Mouse (Mus musculus) CH12.LX (cell line): ENCODE results near the gene Zfp870. TPM values are rescaled to one million over a fixed set of nuclear protein-coding genes. Genes with fewer than 3 reads are reported as not detected.

ENCODE experiments used
- DNase-seq: peaks from one replicate; pipeline ENCODE4 v3.0.0-alpha.2; 2013; ENCODE audit errors: extremely low read depth
- H3K27ac ChIP-seq: 2 replicates; pipeline ENCODE4 v1.5.1; 2012; ENCODE audit warnings: low read depth, mild to moderate bottlenecking, control low read depth, moderate library complexity; ENCODE audit not compliant: insufficient read depth
- H3K27me3 ChIP-seq: replicated peaks from 2 replicates; pipeline ENCODE3; 2012; ENCODE audit warnings: inconsistent platforms
- H3K36me3 ChIP-seq, 2 experiments: replicated peaks in 1 of 2; 2 replicates each; pipeline versions ENCODE3 to v1.6.1; 2012; ENCODE audit warnings: inconsistent platforms in 1 of 2, low read length in 1 of 2, mild to moderate bottlenecking in 1 of 2, mixed read lengths in 1 of 2, moderate library complexity in 1 of 2; ENCODE audit not compliant: control insufficient read depth in 1 of 2, insufficient read depth in 1 of 2
- H3K4me1 ChIP-seq, 2 experiments: 2 replicates each; pipeline ENCODE4 v1.6.1; 2012; ENCODE audit warnings: inconsistent platforms in 1 of 2, moderate library complexity in 1 of 2; ENCODE audit not compliant: insufficient read depth in 2 of 2, control insufficient read depth in 1 of 2
- H3K4me2 ChIP-seq: 2 replicates; pipeline ENCODE4 v1.6.1; 2012; ENCODE audit warnings: low read depth, mild to moderate bottlenecking, control low read depth; ENCODE audit not compliant: poor library complexity, insufficient read depth, severe bottlenecking
- H3K4me3 ChIP-seq, 3 experiments: fragments of 150-350 bp in 1 of 3; sonication (generic) in 1 of 3; replicated peaks in 1 of 3; 2 replicates each; pipeline versions ENCODE3 to v1.5.1; 2011 to 2012; ENCODE audit warnings: low read depth in 2 of 3, low read length in 2 of 3, mild to moderate bottlenecking in 2 of 3, moderate library complexity in 2 of 3, control low read depth in 1 of 3, improper control_type of control experiment in 1 of 3, inconsistent platforms in 1 of 3, mixed read lengths in 1 of 3; ENCODE audit not compliant: poor library complexity in 1 of 3
- H3K79me2 ChIP-seq: replicated peaks from 2 replicates; pipeline ENCODE4 v1.6.1; 2012; ENCODE audit warnings: mild to moderate bottlenecking, moderate library complexity; ENCODE audit not compliant: control insufficient read depth, poor library complexity, insufficient read depth, severe bottlenecking; ENCODE audit errors: extremely low read depth
- H3K9ac ChIP-seq: 2 replicates; pipeline ENCODE4 v1.6.1; 2012; ENCODE audit warnings: low read depth, mild to moderate bottlenecking, control low read depth, moderate library complexity; ENCODE audit not compliant: insufficient read depth
- H3K9me3 ChIP-seq: replicated peaks from 2 replicates; pipeline ENCODE3; 2012; ENCODE audit warnings: low read length, inconsistent platforms, mixed read lengths
- CHD1 ChIP-seq: IDR thresholded peaks from 2 replicates; pipeline ENCODE4 v1.6.1; 2012; ENCODE audit warnings: low read depth, low read length, improper control_type of control experiment, inconsistent platforms
- CHD2 ChIP-seq: IDR thresholded peaks from 2 replicates; pipeline ENCODE4 v1.6.1; 2011; ENCODE audit warnings: low read length, improper control_type of control experiment
- E2F4 ChIP-seq: IDR thresholded peaks from 2 replicates; pipeline ENCODE4 v1.6.1; 2011; ENCODE audit warnings: low read depth, low read length, improper control_type of control experiment; ENCODE audit not compliant: insufficient replicate concordance
- EP300 ChIP-seq: IDR thresholded peaks from 2 replicates; pipeline ENCODE4 v1.6.1; 2011; ENCODE audit warnings: low read length, improper control_type of control experiment
- ETS1 ChIP-seq: conservative IDR thresholded peaks from 2 replicates; pipeline ENCODE4 v1.6.1; 2012; ENCODE audit warnings: low read depth, mild to moderate bottlenecking, inconsistent platforms, low read length, improper control_type of control experiment, moderate library complexity
- HCFC1 ChIP-seq: IDR thresholded peaks from 2 replicates; pipeline ENCODE4 v1.6.1; 2012; ENCODE audit warnings: low read depth, mild to moderate bottlenecking, inconsistent platforms, low read length, improper control_type of control experiment
- IRF4 ChIP-seq: IDR thresholded peaks from 2 replicates; pipeline ENCODE4 v1.6.1; 2014; ENCODE audit warnings: low read depth, mild to moderate bottlenecking, inconsistent platforms, low read length, improper control_type of control experiment
- JUN ChIP-seq: IDR thresholded peaks from 2 replicates; pipeline ENCODE4 v1.6.1; 2011; ENCODE audit warnings: low read depth, mild to moderate bottlenecking, low read length, improper control_type of control experiment, moderate library complexity; ENCODE audit not compliant: insufficient read depth
- JUND ChIP-seq: conservative IDR thresholded peaks from 2 replicates; pipeline ENCODE4 v1.6.1; 2011; ENCODE audit warnings: low read depth, low read length, improper control_type of control experiment
- KAT2A ChIP-seq: IDR thresholded peaks from 2 replicates; pipeline ENCODE4 v1.6.1; 2012; ENCODE audit warnings: low read length, improper control_type of control experiment, inconsistent platforms; ENCODE audit not compliant: insufficient replicate concordance
- MAFK ChIP-seq: IDR thresholded peaks from 2 replicates; pipeline ENCODE4 v1.6.1; 2011; ENCODE audit warnings: low read length, improper control_type of control experiment; ENCODE audit not compliant: insufficient replicate concordance
- MAX ChIP-seq: IDR thresholded peaks from 2 replicates; pipeline ENCODE4 v1.6.1; 2011; ENCODE audit warnings: low read length, improper control_type of control experiment
- MXI1 ChIP-seq: IDR thresholded peaks from 2 replicates; pipeline ENCODE4 v1.6.1; 2011; ENCODE audit warnings: mild to moderate bottlenecking, low read depth, low read length, improper control_type of control experiment
- MYC ChIP-seq: IDR thresholded peaks from 2 replicates; pipeline ENCODE4 v1.6.1; 2011; ENCODE audit warnings: low read depth, mild to moderate bottlenecking, improper control_type of control experiment, low read length
- NELFE ChIP-seq: IDR thresholded peaks from 2 replicates; pipeline ENCODE4 v1.6.1; 2011; ENCODE audit warnings: low read depth, low read length, improper control_type of control experiment
- PAX5 ChIP-seq: IDR thresholded peaks from 2 replicates; pipeline ENCODE4 v1.6.1; 2012; ENCODE audit warnings: low read length, inconsistent platforms, mixed read lengths
- POLR2AphosphoS2 ChIP-seq: IDR thresholded peaks from 2 replicates; pipeline ENCODE4 v1.6.1; 2011; ENCODE audit warnings: low read depth, low read length, improper control_type of control experiment
- RAD21 ChIP-seq: IDR thresholded peaks from 2 replicates; pipeline ENCODE4 v1.6.1; 2011; ENCODE audit warnings: low read depth, mild to moderate bottlenecking, low read length, improper control_type of control experiment, moderate library complexity
- RCOR1 ChIP-seq: conservative IDR thresholded peaks from 2 replicates; pipeline ENCODE4 v1.6.1; 2012; ENCODE audit warnings: low read depth, mild to moderate bottlenecking, inconsistent platforms, low read length, improper control_type of control experiment
- SIN3A ChIP-seq: IDR thresholded peaks from 2 replicates; pipeline ENCODE4 v1.6.1; 2012; ENCODE audit warnings: low read length, improper control_type of control experiment, inconsistent platforms
- SMC3 ChIP-seq: IDR thresholded peaks from 2 replicates; pipeline ENCODE4 v1.6.1; 2011; ENCODE audit warnings: low read depth, low read length, improper control_type of control experiment
- TBP ChIP-seq: conservative IDR thresholded peaks from 2 replicates; pipeline ENCODE4 v1.6.1; 2011; ENCODE audit warnings: low read depth, low read length, improper control_type of control experiment
- UBTF ChIP-seq: IDR thresholded peaks from 2 replicates; pipeline ENCODE4 v1.6.1; 2012; ENCODE audit warnings: low read depth, mild to moderate bottlenecking, inconsistent platforms, low read length, improper control_type of control experiment, moderate library complexity
- USF1 ChIP-seq: IDR thresholded peaks from 2 replicates; pipeline ENCODE4 v1.6.1; 2014; ENCODE audit warnings: low read depth, mild to moderate bottlenecking, inconsistent platforms, low read length, improper control_type of control experiment
- USF2 ChIP-seq: conservative IDR thresholded peaks from 2 replicates; pipeline ENCODE4 v1.6.1; 2011; ENCODE audit warnings: low read depth, low read length, improper control_type of control experiment
- ZC3H11A ChIP-seq: IDR thresholded peaks from 2 replicates; pipeline ENCODE4 v1.6.1; 2012; ENCODE audit warnings: low read depth, mild to moderate bottlenecking, inconsistent platforms, low read length, improper control_type of control experiment
- ZKSCAN1 ChIP-seq: IDR thresholded peaks from 2 replicates; pipeline ENCODE4 v1.6.1; 2012; ENCODE audit warnings: low read depth, inconsistent platforms, low read length, improper control_type of control experiment, borderline replicate concordance
- ZMIZ1 ChIP-seq: IDR thresholded peaks from 2 replicates; pipeline ENCODE4 v1.6.1; 2012; ENCODE audit warnings: low read depth, mild to moderate bottlenecking, inconsistent platforms, low read length, improper control_type of control experiment
- dilution Hi-C: fragments of 300-500 bp; cut with MboI; formaldehyde crosslinking; loops from 2 replicates; pipeline ENCODE4 v1.14.3; 2020; ENCODE audit warnings: low sequenced_read_pairs; ENCODE audit not compliant: extremely low pct_unique_long_range_greater_than_20kb, extremely low pct_ligation_motif_present
- in situ Hi-C: fragments of 300-500 bp; cut with MboI; formaldehyde crosslinking; loops from 3 replicates; pipeline ENCODE4 v1.14.3; 2019; ENCODE audit warnings: low sequenced_read_pairs, low pct_ligation_motif_present, low pct_unique_long_range_greater_than_20kb, mixed read lengths
- polyA plus RNA-seq: library from polyadenylated mRNA; unstranded; fragments of >175 nt; gene quantifications from 2 replicates; pipeline ENCODE4 v1.2.1, GENCODE M21; 2012; ENCODE audit warnings: low read depth; ENCODE audit not compliant: insufficient read length
- total RNA-seq, 2 experiments: library from RNA; depleted of rRNA; stranded (reverse); fragments of 300-350 nt in 1 of 2; fragments of >200 nt in 1 of 2; gene quantifications; 2 replicates each; pipeline ENCODE4 v1.2.3; 2012 to 2014

Gene Zfp870
- total and polyA plus RNA-seq, 3 experiments = 3.4 to 10.4 (median 5.8) TPM

DNA sequence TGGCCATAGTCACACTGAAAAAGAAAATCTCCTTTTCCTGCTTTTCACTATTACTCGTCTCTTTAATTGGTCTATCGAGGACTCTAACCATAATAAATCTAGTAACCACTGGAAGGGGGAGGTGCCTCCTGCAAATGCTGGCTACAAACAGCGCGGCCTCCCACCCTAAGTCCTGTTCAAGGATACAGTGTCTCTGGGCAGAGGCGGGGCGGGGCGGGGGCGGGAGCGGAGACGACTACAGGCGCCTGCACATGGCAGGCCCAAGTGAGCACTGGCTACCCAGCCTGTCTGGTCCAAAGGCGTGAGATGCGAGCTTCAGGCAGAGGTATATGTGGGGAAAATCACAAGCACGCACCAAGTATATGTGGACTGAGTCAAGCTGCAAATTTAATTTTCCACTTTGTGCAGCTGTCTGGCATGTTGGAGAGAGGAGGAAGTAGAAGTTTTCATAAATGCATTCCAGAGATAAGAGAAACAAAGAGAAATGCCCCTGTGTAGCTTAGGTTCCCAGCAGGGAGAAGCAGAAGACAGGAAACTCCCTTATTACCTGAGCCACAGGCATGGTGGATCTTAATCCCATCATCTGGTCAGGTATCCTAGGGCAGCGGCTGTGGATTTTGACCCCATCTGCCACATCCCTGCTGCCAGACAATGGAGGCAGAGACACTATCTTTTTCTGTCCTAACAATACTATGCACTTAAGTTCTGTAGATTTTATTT lies 52.2 kb downstream of the Zfp870 start:
- no peak for TF ChIP-seq USF2
- no peak for TF ChIP-seq ETS1
- no peak for TF ChIP-seq SMC3
- no peak for TF ChIP-seq ZMIZ1
- no peak for TF ChIP-seq CHD2
- TF ChIP-seq MAFK = no peak
- no peak for TF ChIP-seq RAD21
- no peak for TF ChIP-seq MYC
- no peak for TF ChIP-seq ZKSCAN1
- TF ChIP-seq CHD1 = no peak
- no peak for TF ChIP-seq IRF4
- TF ChIP-seq ZC3H11A = no peak
- no peak for TF ChIP-seq USF1
- TF ChIP-seq KAT2A = no peak
- no peak for TF ChIP-seq NELFE
- TF ChIP-seq HCFC1 = no peak
- TF ChIP-seq RCOR1 = no peak
- no peak for TF ChIP-seq MXI1
- TF ChIP-seq, all 38 proteins: peak for 0
- DNase-seq = no peak
- Histone ChIP-seq H3K27me3 (no peaks in the 10 kb centered on the region), H3K4me3 (no peak overlapping the region), H3K79me2 (no peaks in the 10 kb centered on the region), H3K4me1 (no peaks in the 10 kb centered on the region), H3K9ac (no peak overlapping the region), H3K4me2 (no peak overlapping the region), H3K36me3 (no peaks in the 10 kb centered on the region), H3K27ac (no peak overlapping the region), H3K9me3 (peaks cover 10% of the 10 kb centered on the region)
- dilution Hi-C loops (no loop called here), in situ Hi-C loops (no loop called here)

DNA sequence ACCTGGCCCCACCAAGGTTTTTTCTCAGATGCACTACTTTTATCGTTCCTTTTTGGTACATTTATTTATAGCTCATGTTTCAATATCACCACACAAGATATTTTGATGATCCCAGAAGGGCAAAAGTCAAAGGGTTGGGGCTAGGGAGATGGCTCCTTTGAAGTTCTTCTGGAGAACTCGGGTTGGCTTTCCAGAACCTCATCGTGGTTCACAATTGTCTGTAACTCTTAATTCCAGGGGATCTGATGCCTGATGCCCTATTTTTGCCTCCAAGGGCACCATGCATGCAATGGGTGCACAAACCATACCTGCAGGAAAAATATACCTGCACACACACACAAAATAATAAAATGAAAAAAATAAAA lies 61.0 kb downstream of the Zfp870 start:
- no peaks in the 10 kb centered on the region for H3K27me3 ChIP-seq
- H3K27ac ChIP-seq = no peak overlapping the region
- peak overlapping the region; percentile 65; the same call in 1 of the 2 replicates for H3K9ac ChIP-seq
- peaks cover 17% of the 10 kb centered on the region for H3K79me2 ChIP-seq
- peak overlapping the region; percentile 90 to 93 (median 91) for H3K4me3 ChIP-seq
- TF ChIP-seq UBTF = no peak
- TF ChIP-seq CHD2 = no peak
- no peak for TF ChIP-seq JUND
- no peak for TF ChIP-seq ZC3H11A
- no peak for TF ChIP-seq MXI1
- no peak for TF ChIP-seq EP300
- no peak for TF ChIP-seq TBP
- TF ChIP-seq ETS1 = no peak
- TF ChIP-seq E2F4 = no peak
- no peak for TF ChIP-seq NELFE
- TF ChIP-seq POLR2AphosphoS2 = no peak
- no peak for TF ChIP-seq CHD1
- no peak for TF ChIP-seq SIN3A
- no peak for TF ChIP-seq PAX5
- TF ChIP-seq MAX = no peak
- TF ChIP-seq MYC = no peak
- TF ChIP-seq USF2 = no peak
- TF ChIP-seq USF1 = no peak
- TF ChIP-seq SMC3 = no peak
- no peak for TF ChIP-seq JUN
- TF ChIP-seq, all 38 proteins: peak for 0
- DNase-seq = no peak
- in situ Hi-C loops = no loop called here
- dilution Hi-C loops = no loop called here
- peak overlapping the region; percentile 79 for H3K4me2 ChIP-seq
- H3K4me1 ChIP-seq = peaks cover 2 to 15% of the 10 kb centered on the region in 2 experiments; a peak in 2 of 4 replicates
- H3K9me3 ChIP-seq = no peaks in the 10 kb centered on the region
- H3K36me3 ChIP-seq = peaks cover 0 to 8% of the 10 kb centered on the region in 2 experiments
